Mouse (Mus musculus) liver, embryonic 12.5 days (tissue): ENCODE data around the gene Tbc1d10b. TPM values are rescaled to one million over a fixed set of nuclear protein-coding genes. Genes with fewer than 3 reads are reported as not detected.

Source experiments
- ATAC-seq: fragments of 200-750 bp; cut with Nextera tagmentation; 2 replicates; pipeline ENCODE4 v1.8.0; 2017; ENCODE audit warnings: moderate number of reproducible peaks, mild to moderate bottlenecking, moderate library complexity
- H3K27ac ChIP-seq: fragments of 300-500 bp; sonication (generic); 2 replicates; pipeline ENCODE4 v1.5.1; 2016; ENCODE audit warnings: mild to moderate bottlenecking
- H3K27me3 ChIP-seq: fragments of 300-500 bp; sonication (generic); replicated peaks from 2 replicates; pipeline ENCODE4 v1.6.1; 2016; ENCODE audit warnings: mild to moderate bottlenecking, moderate library complexity
- H3K36me3 ChIP-seq: fragments of 300-500 bp; sonication (generic); 2 replicates; pipeline ENCODE4 v1.6.1; 2016; ENCODE audit warnings: mild to moderate bottlenecking, moderate library complexity
- H3K4me1 ChIP-seq: fragments of 300-500 bp; sonication (generic); 2 replicates; pipeline ENCODE4 v1.6.1; 2016
- H3K4me2 ChIP-seq: fragments of 300-500 bp; sonication (generic); 2 replicates; pipeline ENCODE4 v1.6.1; 2016; ENCODE audit warnings: mild to moderate bottlenecking, moderate library complexity
- H3K4me3 ChIP-seq: fragments of 300-500 bp; sonication (generic); 2 replicates; pipeline ENCODE4 v1.5.1; 2016; ENCODE audit warnings: mild to moderate bottlenecking, moderate library complexity
- H3K9ac ChIP-seq: fragments of 300-500 bp; sonication (generic); 2 replicates; pipeline ENCODE4 v1.6.1; 2016; ENCODE audit warnings: mild to moderate bottlenecking, moderate library complexity
- H3K9me3 ChIP-seq: fragments of 300-500 bp; sonication (generic); replicated peaks from 2 replicates; pipeline ENCODE4 v1.6.1; 2016; ENCODE audit warnings: mild to moderate bottlenecking, moderate library complexity
- WGBS: fragments of 180-500 bp; shearing (Covaris S2); methylation state at CpG from one replicate; pipeline ENCODE4 v1.1.7; 2016; ENCODE audit not compliant: insufficient replicate concordance; 5-methylcytosine and 5-hydroxymethylcytosine counted together
- polyA plus RNA-seq: library from polyadenylated mRNA; unstranded; fragments of >200 nt; fragmentation: Nextera tagmentation; extraction: Ambion mirVana; gene quantifications from 2 replicates; pipeline ENCODE4 v1.2.1, GENCODE M21; 2016

The Tbc1d10b gene
- polyA plus RNA-seq, 1 experiment from 2014 or later, result 26.7 TPM

DNA sequence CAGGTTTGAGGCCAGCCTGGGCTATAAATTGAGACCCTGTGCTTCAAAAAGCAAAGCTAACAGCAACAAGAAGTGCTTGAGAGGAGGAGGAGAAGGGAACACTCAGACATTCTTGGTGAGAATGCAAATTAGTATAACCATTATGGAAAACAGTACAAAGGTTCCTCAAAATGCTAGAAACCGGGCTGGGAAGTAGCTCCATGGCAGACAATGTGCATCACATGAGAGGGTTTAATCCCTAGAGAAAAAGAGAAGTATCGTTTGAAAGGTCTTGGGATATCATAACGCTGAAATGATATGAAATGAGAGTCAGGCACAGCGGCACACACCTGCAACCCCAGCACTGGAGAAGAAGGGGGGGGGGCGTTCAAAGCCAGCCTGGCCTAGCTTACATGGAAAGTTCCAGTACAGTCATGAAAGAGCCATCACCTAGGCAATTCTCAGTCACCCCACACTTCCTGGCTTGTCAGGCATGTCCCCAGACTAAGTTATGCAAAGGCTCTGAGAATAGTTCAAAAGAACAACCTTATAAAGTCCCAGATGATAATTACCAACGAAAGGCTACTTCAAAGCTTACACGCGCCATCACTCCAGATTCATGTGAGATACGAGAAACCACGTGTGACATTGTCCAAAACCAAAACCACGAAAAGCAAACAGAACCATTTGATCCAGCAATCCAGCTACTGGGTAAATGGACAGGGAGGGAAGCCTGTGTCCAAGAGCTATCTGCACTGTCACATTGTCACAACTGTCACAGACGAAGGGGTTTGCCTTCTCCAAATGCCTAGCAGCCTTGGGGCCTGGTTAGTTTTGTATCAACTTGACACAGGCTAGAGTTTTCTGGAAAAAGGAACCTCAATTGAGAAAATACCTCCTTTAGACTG is 42.4 kb downstream of the Tbc1d10b start:
- H3K27me3 ChIP-seq, result 0 out of 2 replicates have a peak, but pooled peaks cover 3% of the 10 kb centered on the region
- H3K4me3 ChIP-seq, result no peak overlapping the region
- no peak for ATAC-seq
- no peak overlapping the region for H3K27ac ChIP-seq
- H3K4me1 ChIP-seq, result 0 out of 2 replicates have a peak, but pooled peaks cover 14% of the 10 kb centered on the region
- H3K36me3 ChIP-seq, result no peaks in the 10 kb centered on the region
- WGBS, result 62% methylated on average over 12 of the region's 12 CpGs
- no peaks in the 10 kb centered on the region for H3K9me3 ChIP-seq
- no peak overlapping the region for H3K4me2 ChIP-seq
- no peak overlapping the region for H3K9ac ChIP-seq

DNA sequence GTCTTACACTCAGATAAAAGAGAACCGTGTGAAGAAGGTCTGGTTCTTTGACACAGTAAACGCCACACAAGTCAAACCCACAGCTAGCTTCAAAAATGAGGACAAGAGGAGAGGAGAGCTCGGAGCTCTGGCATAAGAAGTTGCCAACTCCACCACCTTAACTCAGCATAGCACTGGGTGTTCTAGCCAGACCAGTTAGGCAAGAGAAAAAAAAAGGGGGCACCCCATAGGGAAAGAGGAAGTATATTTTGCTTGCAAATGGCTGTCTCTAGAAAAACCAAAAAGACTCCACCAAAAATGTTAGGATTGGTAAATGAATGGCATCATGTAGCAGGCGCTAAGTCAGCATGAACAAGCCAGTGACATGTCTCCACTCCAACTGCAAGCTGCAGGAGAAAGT is 44.3 kb downstream of the Tbc1d10b start:
- ATAC-seq, result no peak
- H3K36me3 ChIP-seq, result no peaks in the 10 kb centered on the region
- WGBS, result 74% methylated on average over 4 of the region's 4 CpGs
- no peak overlapping the region for H3K27ac ChIP-seq
- no peaks in the 10 kb centered on the region for H3K9me3 ChIP-seq
- H3K9ac ChIP-seq, result no peak overlapping the region
- H3K4me3 ChIP-seq, result no peak overlapping the region
- H3K4me1 ChIP-seq, result 0 out of 2 replicates have a peak, but pooled peaks cover 14% of the 10 kb centered on the region
- H3K27me3 ChIP-seq, result 0 out of 2 replicates have a peak, but pooled peaks cover 3% of the 10 kb centered on the region
- no peak overlapping the region for H3K4me2 ChIP-seq

DNA sequence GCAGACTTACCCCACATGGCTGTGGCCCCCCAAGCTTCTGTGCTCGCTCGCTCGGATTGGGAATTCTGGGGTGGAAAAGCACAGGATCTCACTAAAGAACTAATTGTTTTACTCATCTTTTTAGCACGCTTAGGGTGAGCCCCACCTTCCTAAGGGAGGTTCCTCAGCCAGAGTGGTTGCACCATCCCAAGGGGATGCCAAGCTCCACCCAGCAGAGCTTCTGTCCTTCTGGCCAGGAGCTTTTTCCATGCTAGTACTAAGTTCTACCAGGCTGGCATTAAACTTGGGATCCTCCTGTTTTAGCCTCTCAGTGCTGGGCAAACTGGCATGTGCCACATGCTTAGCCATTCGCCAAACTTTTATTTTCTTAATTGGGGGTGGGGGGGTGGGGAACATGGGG is 45.7 kb downstream of the Tbc1d10b start:
- Histone ChIP-seq H3K27me3 (0 out of 2 replicates have a peak, but pooled peaks cover 3% of the 10 kb centered on the region), H3K4me1 (0 out of 2 replicates have a peak, but pooled peaks cover 17% of the 10 kb centered on the region), H3K9me3 (no peaks in the 10 kb centered on the region), H3K27ac (no peak overlapping the region), H3K4me2 (no peak overlapping the region), H3K36me3 (no peaks in the 10 kb centered on the region), H3K9ac (no peak overlapping the region), H3K4me3 (no peak overlapping the region)
- ATAC-seq, result no peak
- WGBS, result 75% methylated on average over 5 of the region's 5 CpGs

DNA sequence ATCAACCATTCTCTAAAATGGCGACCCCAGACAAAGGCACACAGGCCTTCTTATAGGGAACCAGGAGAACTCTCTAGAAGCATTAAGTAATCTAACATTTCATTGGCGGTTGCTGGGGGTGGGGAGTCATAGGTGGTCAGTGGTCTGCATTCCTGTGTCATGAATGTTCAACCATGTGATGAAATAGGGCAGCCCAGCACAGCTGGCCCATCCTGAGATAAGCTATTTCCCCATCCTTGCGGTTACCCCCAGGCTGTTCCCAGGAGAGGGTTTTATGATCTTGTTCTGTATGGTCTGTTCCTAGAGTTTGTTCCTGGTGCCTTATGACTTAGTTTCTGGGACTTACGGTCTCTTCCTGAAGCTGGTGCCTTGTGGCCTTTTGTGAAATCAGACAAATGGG is 50.7 kb downstream of the Tbc1d10b start:
- 48% methylated on average over 4 of the region's 4 CpGs for WGBS
- H3K27me3 ChIP-seq, result no peaks in the 10 kb centered on the region
- no peak for ATAC-seq

DNA sequence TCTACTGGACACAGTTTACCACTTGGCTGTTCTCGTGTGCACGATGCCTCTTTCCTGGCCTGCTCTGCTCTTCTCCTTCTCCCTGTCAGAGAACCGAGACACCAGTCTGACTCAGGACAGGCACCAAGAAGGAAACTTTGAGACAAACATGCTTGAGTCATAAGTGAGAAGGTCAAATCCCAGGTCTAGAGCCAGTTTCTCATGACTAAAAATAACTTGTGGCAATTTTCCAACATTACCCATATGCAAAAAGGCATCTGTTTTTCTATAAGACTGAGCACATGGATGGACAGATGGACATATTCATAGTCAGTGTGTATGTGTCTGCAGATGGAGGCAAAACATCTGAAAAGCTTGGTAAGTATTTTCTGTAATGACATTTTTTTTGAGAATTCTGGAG is 54.8 kb downstream of the Tbc1d10b start:
- H3K4me1 ChIP-seq, result peaks cover 21% of the 10 kb centered on the region
- no peak for ATAC-seq
- H3K27ac ChIP-seq, result no peak overlapping the region
- H3K9ac ChIP-seq, result no peak overlapping the region
- WGBS, result 56% methylated on average over 3 of the region's 3 CpGs
- no peak overlapping the region for H3K4me2 ChIP-seq
- no peaks in the 10 kb centered on the region for H3K27me3 ChIP-seq
- no peaks in the 10 kb centered on the region for H3K36me3 ChIP-seq
- no peak overlapping the region for H3K4me3 ChIP-seq
- no peaks in the 10 kb centered on the region for H3K9me3 ChIP-seq

More for the DNA sequence above, 50.7 kb downstream of the Tbc1d10b start:
- H3K4me2 ChIP-seq, result no peak overlapping the region
- H3K9ac ChIP-seq, result no peak overlapping the region
- no peaks in the 10 kb centered on the region for H3K9me3 ChIP-seq
- H3K36me3 ChIP-seq, result no peaks in the 10 kb centered on the region
- H3K4me1 ChIP-seq, result peaks cover 17% of the 10 kb centered on the region
- no peak overlapping the region for H3K4me3 ChIP-seq
- H3K27ac ChIP-seq, result no peak overlapping the region

DNA sequence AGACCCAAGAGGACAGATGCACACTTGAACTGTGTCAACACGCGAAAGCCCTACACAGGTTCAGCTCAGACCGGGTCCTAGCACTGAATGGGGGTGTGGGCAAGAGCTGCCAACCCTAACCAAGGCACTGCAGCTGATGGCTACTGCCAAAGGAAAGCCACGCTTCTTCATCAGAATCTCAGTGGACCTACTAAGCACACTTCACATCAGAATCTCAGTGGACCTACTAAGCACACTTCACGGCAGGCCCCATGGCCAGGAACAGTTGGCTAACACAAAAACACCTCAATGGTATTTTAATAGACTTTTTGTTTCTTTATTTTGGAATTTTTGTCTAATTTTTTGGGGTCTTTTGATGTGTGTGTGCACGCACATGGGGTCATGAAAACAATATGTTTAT is 55.8 kb downstream of the Tbc1d10b start:
- peaks cover 24% of the 10 kb centered on the region for H3K4me1 ChIP-seq
- no peaks in the 10 kb centered on the region for H3K9me3 ChIP-seq
- no peak overlapping the region for H3K27ac ChIP-seq
- H3K36me3 ChIP-seq, result no peaks in the 10 kb centered on the region
- no peak for ATAC-seq
- 84% methylated on average over 6 of the region's 6 CpGs for WGBS
- no peak overlapping the region for H3K4me2 ChIP-seq
- no peak overlapping the region for H3K4me3 ChIP-seq
- no peak overlapping the region for H3K9ac ChIP-seq
- no peaks in the 10 kb centered on the region for H3K27me3 ChIP-seq

DNA sequence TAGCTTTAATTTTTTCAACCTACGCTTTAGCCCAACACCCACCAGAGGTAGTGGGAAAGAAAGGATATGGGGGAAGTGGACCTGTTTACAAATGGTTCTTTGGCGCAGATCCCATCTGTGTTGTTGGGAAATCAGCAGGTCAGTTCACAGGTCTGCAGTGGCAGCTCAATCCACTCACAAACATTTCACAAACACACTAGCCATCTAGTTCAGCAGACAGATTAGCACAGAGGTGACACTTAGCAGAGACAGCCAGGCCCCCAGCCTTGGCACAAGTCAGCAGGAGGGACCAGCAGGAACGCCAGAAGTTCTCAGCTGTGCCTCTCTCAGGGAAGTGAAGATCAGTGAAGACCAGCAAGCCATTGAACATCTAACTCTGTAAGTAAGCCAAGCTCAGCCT is 60.4 kb downstream of the Tbc1d10b start:
- no peak overlapping the region for H3K27ac ChIP-seq
- 66% methylated on average over 3 of the region's 3 CpGs for WGBS
- H3K9me3 ChIP-seq, result no peaks in the 10 kb centered on the region
- H3K4me3 ChIP-seq, result no peak overlapping the region
- peaks cover 46% of the 10 kb centered on the region for H3K4me1 ChIP-seq
- no peak overlapping the region for H3K9ac ChIP-seq
- no peak overlapping the region for H3K4me2 ChIP-seq
- ATAC-seq, result no peak
- H3K27me3 ChIP-seq, result no peaks in the 10 kb centered on the region
- no peaks in the 10 kb centered on the region for H3K36me3 ChIP-seq

Other genes with a start within 250 kb of the Tbc1d10b start
- 59.2 and 63.2 TPM in 2 replicates for gene Cdipt, start 232.6 kb downstream of the Tbc1d10b start, polyA plus RNA-seq
- gene Cdiptos, start 232.4 kb downstream of the Tbc1d10b start, polyA plus RNA-seq, result 0.29 and 0.44 TPM in 2 replicates
- gene Mvp, start 193.8 kb downstream of the Tbc1d10b start, polyA plus RNA-seq, result 8.3 and 8.9 TPM in 2 replicates
- gene Pagr1b, start 192.0 kb downstream of the Tbc1d10b start, polyA plus RNA-seq, result 0.57 TPM in 1 of 2 replicates, not detected in the other
- gene Pagr1a, start 191.1 kb downstream of the Tbc1d10b start, polyA plus RNA-seq, result 60.5 and 65.1 TPM in 2 replicates
- gene Gm42742, start 187.4 kb downstream of the Tbc1d10b start, polyA plus RNA-seq, result 4.1 and 8.9 TPM in 2 replicates
- 0.88 and 2.1 TPM in 2 replicates for gene Prrt2, start 187.3 kb downstream of the Tbc1d10b start, polyA plus RNA-seq
- gene Maz, start 181.4 kb downstream of the Tbc1d10b start, polyA plus RNA-seq, result 104 and 107 TPM in 2 replicates
- 126 and 132 TPM in 2 replicates for gene Kif22, start 166.0 kb downstream of the Tbc1d10b start, polyA plus RNA-seq
- not detected in 2 replicates for gene Zg16, start 121.1 kb downstream of the Tbc1d10b start, polyA plus RNA-seq
- 8.3 and 8.5 TPM in 2 replicates for gene AI467606, start 117.1 kb downstream of the Tbc1d10b start, polyA plus RNA-seq
- 36.5 and 40.3 TPM in 2 replicates for gene Qprt, start 86.2 kb downstream of the Tbc1d10b start, polyA plus RNA-seq
- gene Spn, start 70.6 kb downstream of the Tbc1d10b start, polyA plus RNA-seq, result 7.3 and 7.4 TPM in 2 replicates
- gene Cd2bp2, start 12.4 kb downstream of the Tbc1d10b start, polyA plus RNA-seq, result 35.0 and 36.0 TPM in 2 replicates
- gene Mylpf, start 422 bp upstream of the Tbc1d10b start, polyA plus RNA-seq, result 37.6 and 41.4 TPM in 2 replicates
- gene Zfp553, start 24.6 kb upstream of the Tbc1d10b start, polyA plus RNA-seq, result 13.7 and 14.2 TPM in 2 replicates
- gene Sept1, start 24.7 kb upstream of the Tbc1d10b start, polyA plus RNA-seq, result 10.6 and 13.6 TPM in 2 replicates
- gene Zfp771, start 35.8 kb upstream of the Tbc1d10b start, polyA plus RNA-seq, result 30.0 and 31.6 TPM in 2 replicates
- 163 and 167 TPM in 2 replicates for gene Dctpp1, start 52.2 kb upstream of the Tbc1d10b start, polyA plus RNA-seq
- gene Sephs2, start 65.6 kb upstream of the Tbc1d10b start, polyA plus RNA-seq, result 170 and 172 TPM in 2 replicates
- gene Itgal, start 87.8 kb upstream of the Tbc1d10b start, polyA plus RNA-seq, result 6.0 and 6.3 TPM in 2 replicates
- gene Zfp768, start 137.1 kb upstream of the Tbc1d10b start, polyA plus RNA-seq, result 4.8 and 5.2 TPM in 2 replicates
- 3.9 and 4.1 TPM in 2 replicates for gene Zfp747, start 167.6 kb upstream of the Tbc1d10b start, polyA plus RNA-seq
- gene 9130019O22Rik, start 178.7 kb upstream of the Tbc1d10b start, polyA plus RNA-seq, result 2.1 and 2.4 TPM in 2 replicates
- 1.7 and 1.8 TPM in 2 replicates for gene E430018J23Rik, start 185.2 kb upstream of the Tbc1d10b start, polyA plus RNA-seq
- 2.4 and 2.5 TPM in 2 replicates for gene Zfp764, start 198.4 kb upstream of the Tbc1d10b start, polyA plus RNA-seq
- 11.0 and 11.6 TPM in 2 replicates for gene Zfp688, start 213.6 kb upstream of the Tbc1d10b start, polyA plus RNA-seq
- 3.1 and 3.3 TPM in 2 replicates for gene Zfp689, start 240.7 kb upstream of the Tbc1d10b start, polyA plus RNA-seq